Comparison of ENCODE assay signal across 23 mouse cellular contexts in the genomic region with DNA sequence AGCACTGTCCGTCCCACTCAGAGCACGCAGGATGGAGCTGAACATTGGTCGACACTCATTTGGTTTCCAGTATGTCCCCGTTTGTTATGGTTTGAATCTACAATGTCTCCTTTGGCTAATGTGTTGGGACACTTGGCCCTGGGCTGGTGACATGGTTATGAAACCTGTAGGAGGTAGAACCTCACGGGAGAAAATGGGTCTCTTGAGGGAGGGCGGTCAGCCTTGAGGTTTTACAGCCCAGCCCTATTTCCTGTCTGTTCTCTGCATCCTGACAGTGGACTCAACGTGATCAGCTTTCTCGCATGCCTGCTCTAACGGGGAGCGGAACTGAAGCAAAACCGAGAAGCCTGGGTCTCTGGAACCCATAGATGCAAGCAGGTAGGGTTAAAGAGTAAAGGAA.
"Had no signal": no experiment of that assay in that cellular context is flagged by ENCODE, and none has a peak within 500 bp of the region (broad histone marks: within the 10 kb centered on the region; RNA-seq: fewer than 3 reads in every experiment).

No protein-coding gene starts in this region.

- ATAC-seq: midbrain, embryonic 13.5 days had no signal

- H3K4me3 ChIP-seq: kidney, embryonic 15.5 days; limb, embryonic 12.5 days; limb, embryonic 15.5 days; liver, embryonic 15.5 days; megakaryocyte, embryonic 14.5 days; midbrain, embryonic 10.5 days; midbrain, embryonic 13.5 days; neural tube, embryonic 12.5 days; neural tube, embryonic 15.5 days; stomach, embryonic 15.5 days had no signal

- H3K27me3 ChIP-seq: kidney, embryonic 15.5 days; limb, embryonic 12.5 days; limb, embryonic 15.5 days; neural tube, embryonic 12.5 days; neural tube, embryonic 15.5 days; stomach, embryonic 15.5 days had no signal

- H3K9me3 ChIP-seq: kidney, embryonic 15.5 days; limb, embryonic 12.5 days; limb, embryonic 15.5 days; liver, embryonic 15.5 days; megakaryocyte, embryonic 14.5 days; midbrain, embryonic 10.5 days; midbrain, embryonic 13.5 days; neural tube, embryonic 12.5 days; neural tube, embryonic 15.5 days; stomach, embryonic 15.5 days had no signal

- H3K36me3 ChIP-seq: kidney, embryonic 15.5 days; limb, embryonic 12.5 days; limb, embryonic 15.5 days; liver, embryonic 15.5 days; midbrain, embryonic 10.5 days; midbrain, embryonic 13.5 days; neural tube, embryonic 12.5 days; neural tube, embryonic 15.5 days; stomach, embryonic 15.5 days had no signal

- H3K27ac ChIP-seq: kidney, embryonic 15.5 days; limb, embryonic 12.5 days; limb, embryonic 15.5 days; liver, embryonic 15.5 days; midbrain, embryonic 10.5 days; midbrain, embryonic 13.5 days; neural tube, embryonic 12.5 days; neural tube, embryonic 15.5 days; stomach, embryonic 15.5 days had no signal

- H3K4me1 ChIP-seq: stomach, embryonic 15.5 days had no signal

- H3K9ac ChIP-seq: kidney, embryonic 15.5 days; limb, embryonic 12.5 days; limb, embryonic 15.5 days; liver, embryonic 15.5 days; midbrain, embryonic 13.5 days; neural tube, embryonic 12.5 days; neural tube, embryonic 15.5 days; stomach, embryonic 15.5 days had no signal

- DNase-seq: kidney, adult 11 months; kidney, adult 8-10 months; kidney, postnatal 10 days; kidney, postnatal 4 days; left cerebral cortex, postnatal 4 days; lung, adult 2 months; lung, postnatal 14 days; lung, postnatal 4 days; right cerebral cortex, adult 18-20 months; right cerebral cortex, postnatal 14 days; right cerebral cortex, postnatal 4 days; thymus, postnatal 25 days had no signal

- H3K4me2 ChIP-seq: kidney, embryonic 15.5 days; limb, embryonic 12.5 days; limb, embryonic 15.5 days; liver, embryonic 11.5 days; liver, embryonic 15.5 days; midbrain, embryonic 13.5 days; neural tube, embryonic 12.5 days; neural tube, embryonic 15.5 days; stomach, embryonic 15.5 days had no signal
